Mouse (Mus musculus) ZHBTc4 (cell line): ENCODE measurements at regions not wholly inside any gene's neighbourhood (a gene's known extent, or its start where the extent isn't known, plus 50 kb on each side); places are given as distances from the start of the nearest gene placed in this dataset.
A peak's percentile ranks its signal among the peaks of the same experiment; 100 is the strongest.
"Not testable (repeated sequence)": the region's sequence is repeated elsewhere in the genome, so short reads cannot be mapped to it uniquely, and the experiment has no call there.

ENCODE experiments used
- DNase-seq: peaks from one replicate; pipeline ENCODE4 v3.0.0-alpha.2; 2011; ENCODE audit warnings: low read depth, low spot score

DNA sequence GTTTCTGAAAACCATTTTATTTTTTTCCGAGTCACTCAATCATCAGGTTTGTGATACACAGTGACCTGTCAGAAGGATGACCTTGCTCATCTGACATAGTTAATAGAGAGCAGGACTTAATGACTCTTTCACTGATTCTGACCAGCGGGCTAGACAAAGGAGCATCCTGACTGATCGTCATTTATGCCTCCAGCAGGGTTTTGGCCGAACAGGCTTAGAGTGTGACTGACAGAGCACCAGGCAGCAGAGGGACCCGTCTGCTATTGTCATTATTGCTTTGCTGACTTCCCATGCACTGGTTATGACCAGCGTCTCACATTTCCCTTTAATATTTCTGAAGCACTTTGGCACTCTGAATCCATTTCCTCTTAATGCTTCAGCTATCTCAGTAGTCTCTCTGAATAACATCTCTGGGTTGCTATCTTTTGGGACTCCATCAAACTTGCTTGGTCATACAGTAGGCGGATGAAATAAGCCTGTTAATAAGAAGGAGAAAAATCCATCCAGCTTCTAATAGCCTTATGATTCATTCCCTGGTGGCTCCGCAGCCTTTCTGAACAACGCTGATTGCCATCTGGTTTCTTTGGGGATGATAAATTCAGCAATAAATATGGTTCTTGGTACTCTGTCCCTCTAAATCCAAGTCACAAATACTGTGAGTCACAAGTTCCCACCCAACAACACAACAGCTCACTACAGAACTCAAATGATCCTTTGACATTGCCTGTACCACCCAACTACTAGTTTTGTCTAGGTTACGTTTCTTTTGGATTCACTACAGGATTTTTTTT is 820.8 kb upstream of the Sox9 start:
- no peak for DNase-seq

DNA sequence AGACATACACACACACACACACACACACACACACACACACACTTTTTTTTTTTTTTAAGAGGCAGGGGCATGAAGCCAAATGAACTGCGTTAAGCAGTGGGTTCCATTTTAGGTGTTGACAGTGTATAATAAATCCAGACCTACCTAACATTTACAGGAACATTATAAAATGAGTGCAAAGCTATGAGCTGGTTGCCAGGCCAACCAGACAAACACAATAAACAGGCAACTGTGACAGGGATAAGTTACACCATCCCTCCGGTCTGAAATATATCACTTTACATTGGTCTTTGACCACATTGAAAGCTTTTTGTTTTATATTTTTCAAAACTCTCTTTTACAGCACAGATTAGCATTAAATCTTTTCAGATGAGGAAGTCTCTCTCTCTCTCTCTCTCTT is 820.2 kb upstream of the Sox9 start:
- no peak for DNase-seq

GRCm38 (mm10) chr11:111964066-111964465 is 818.0 kb upstream of the Sox9 start:
- DNase-seq: no peak

GRCm38 (mm10) chr11:111966401-111966800 is 815.6 kb upstream of the Sox9 start:
- DNase-seq: no peak

DNA sequence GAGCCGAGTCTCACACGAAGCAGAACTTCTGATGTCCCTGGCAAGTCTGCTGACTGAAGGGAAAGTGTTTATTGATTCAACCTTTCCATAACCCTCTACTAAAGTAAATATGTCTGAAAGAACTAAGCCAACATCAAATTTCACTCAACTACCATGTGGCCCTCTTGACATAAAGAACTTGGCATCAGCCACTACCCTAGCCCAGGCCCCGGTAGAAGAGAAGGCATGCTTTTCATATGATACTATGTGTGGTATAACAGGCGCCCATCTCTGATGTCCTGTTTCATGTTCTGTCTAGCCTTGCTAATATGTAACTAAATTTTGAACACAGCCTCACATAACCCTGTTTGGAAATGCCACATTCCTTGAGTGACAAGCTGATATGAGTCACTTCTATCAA is 811.0 kb upstream of the Sox9 start:
- no peak for DNase-seq

DNA sequence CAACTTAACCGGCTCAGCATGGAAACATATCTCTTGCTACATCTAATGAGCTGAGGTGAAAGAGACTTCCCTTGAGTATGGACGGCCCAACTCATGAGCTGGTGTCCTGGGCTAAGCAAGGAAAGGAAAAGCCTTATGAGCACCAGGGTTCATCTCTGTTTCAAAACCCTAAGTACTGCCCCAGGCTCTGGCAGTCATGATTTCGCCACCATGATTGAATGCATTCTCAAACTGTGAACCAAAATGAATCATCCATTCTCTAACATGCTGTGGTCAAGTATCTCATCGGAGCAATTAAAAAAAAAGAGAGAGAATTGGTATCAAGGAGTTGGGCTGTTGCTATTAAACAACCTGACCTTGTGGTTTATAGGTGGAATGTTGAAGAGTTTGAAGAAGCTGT is 803.4 kb upstream of the Sox9 start:
- no peak for DNase-seq

GRCm38 (mm10) chr11:111996395-111996794 is 785.6 kb upstream of the Sox9 start:
- no peak for DNase-seq

- not testable (repeated sequence) for DNase-seq
These were observed 771.2 kb upstream of the Sox9 start for GRCm38 (mm10) chr11:112010848-112011247.

- DNase-seq: no peak
These were observed 764.1 kb upstream of the Sox9 start for GRCm38 (mm10) chr11:112017906-112018305.

DNA sequence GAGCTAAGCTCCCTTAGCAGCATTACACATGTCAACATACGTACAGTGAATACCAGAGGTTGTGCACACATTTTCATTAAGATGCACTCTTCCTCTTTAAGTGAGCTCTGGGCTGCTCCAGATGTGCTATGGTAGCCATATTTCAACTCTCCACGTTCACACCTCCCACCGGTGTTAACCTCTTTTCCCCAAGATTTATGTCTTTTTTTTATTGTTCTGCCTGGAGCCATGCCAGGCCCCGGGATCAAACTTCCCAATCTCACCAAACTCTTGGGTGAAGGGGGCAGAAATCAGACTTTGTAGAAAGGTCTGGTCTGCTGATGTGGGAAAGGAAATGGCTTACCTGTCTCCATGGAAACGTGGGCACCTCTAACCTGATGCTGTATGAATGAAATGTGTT is 754.0 kb upstream of the Sox9 start:
- no peak for DNase-seq

- DNase-seq: no peak
These were observed 743.3 kb upstream of the Sox9 start for GRCm38 (mm10) chr11:112038741-112039140.

- DNase-seq: no peak
These were observed 737.6 kb upstream of the Sox9 start for GRCm38 (mm10) chr11:112044455-112044854.

DNA sequence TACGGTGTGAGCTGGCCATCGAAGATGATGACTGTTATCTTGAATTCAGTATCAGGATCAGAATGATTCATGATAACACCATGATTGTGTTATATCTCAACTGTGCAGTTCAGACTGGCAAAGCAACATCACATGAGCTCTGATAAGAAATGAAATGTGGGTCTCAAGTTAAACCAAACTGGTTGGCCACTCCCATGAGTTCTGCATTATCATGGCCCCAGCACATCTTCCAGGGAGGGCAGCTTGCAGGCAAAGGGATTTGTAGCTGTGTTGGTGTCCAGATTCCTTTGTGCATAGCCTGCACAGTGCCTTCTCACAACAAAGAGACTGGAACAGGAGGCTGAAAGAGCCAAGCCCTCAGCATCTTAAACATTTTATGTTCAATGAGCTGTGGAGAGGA is 736.7 kb upstream of the Sox9 start:
- DNase-seq: no peak

DNA sequence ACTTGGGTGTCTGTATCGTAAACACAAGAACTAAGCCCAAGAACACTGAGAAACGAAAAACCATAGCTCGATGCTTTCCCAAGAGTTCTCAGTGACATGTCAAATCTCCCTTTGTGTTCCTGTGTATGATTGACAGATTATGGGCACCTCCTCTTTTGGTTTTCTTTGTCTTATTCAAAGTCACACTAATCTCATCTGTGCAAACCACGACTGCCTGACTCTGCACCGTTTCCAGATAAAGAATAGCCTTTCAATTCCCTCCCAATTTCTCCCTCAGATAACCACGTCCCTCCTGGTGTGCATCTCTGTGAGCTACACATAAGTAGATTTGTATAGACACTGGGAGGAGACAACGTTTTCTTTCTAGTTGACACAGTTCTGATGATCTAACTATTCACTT is 731.7 kb upstream of the Sox9 start:
- no peak for DNase-seq

GRCm38 (mm10) chr11:112055591-112055990 is 726.4 kb upstream of the Sox9 start:
- no peak for DNase-seq

GRCm38 (mm10) chr11:112067176-112067575 is 714.8 kb upstream of the Sox9 start:
- DNase-seq: peak; percentile 63

- DNase-seq: no peak
These were observed 713.2 kb upstream of the Sox9 start for GRCm38 (mm10) chr11:112068821-112069220.

GRCm38 (mm10) chr11:112071571-112071970 is 710.5 kb upstream of the Sox9 start:
- DNase-seq: no peak

DNA sequence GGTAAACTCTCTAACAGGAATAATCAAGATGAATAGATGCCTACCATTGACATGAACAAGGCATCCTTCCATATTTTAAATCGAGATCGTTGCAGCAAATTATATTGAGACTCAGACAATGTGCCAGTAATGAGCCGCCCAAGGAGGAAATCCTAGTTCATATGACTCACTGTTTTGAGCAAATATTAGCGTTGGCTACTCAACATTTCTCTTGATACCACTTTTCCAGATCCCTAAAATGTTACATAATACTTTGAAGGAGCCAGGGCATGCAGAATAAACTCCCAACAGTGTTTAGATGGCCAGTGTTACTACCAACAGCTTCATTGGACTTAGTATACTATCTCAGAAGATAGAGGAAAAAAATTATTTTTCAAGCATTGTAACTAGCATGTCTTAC is 700.6 kb upstream of the Sox9 start:
- DNase-seq: no peak

DNA sequence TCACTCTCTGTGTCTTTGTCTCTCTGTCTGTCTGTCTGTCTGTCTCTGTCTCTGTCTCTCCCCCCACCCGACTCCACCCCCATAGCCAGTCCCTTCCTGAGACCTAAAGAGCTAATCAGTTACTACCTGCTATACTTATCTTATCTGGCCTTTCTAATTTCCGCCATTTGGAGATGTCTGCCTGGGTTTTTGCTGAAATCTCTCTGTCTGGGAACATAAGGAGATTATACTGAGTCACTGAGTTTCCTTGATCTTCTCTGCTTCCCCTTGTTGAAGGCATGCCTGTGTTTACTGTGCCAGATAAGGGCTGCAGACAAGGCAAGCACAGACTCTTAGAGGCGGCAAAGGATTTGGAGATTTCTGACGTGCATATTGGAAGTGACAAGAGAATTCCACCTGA is 699.0 kb upstream of the Sox9 start:
- no peak for DNase-seq

DNA sequence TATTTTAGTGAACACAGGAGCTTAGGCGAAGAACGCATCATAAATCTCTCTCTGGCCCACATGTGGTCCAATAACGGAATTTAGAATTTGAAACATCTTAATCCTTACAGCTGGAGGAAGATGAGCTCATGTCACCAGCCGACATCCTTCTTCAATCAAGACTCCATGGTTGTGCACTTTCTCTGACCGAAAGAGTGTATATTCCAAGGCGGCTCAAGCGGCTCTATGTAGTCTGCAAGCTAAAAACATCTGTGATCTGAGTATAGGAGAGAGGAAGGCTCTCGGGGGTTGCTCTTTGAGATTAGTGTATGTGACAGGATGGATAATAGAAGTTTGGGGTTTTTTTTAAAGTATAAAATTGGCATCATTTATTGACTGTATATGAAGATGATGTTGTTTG is 689.9 kb upstream of the Sox9 start:
- DNase-seq: no peak

GRCm38 (mm10) chr11:112095009-112095408 is 687.0 kb upstream of the Sox9 start:
- no peak for DNase-seq

DNA sequence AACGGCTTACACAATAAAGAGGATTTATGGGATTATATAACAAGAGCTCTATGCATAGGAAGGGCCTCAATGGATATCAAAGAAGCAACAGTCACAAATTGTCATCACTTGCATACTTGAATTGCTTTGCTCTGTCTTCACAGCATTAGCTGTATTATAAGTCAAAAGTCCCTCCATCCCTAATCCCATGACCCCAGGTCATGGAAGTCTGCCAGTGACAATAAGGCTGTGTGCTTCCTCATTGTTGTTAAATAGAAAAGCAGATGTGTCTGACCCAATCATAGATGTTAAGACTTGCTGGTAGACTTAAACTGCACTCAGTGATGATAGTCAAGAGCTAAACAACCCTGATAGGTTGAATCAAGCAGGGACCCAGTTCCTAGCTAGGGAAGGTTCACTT is 683.9 kb upstream of the Sox9 start:
- no peak for DNase-seq

- DNase-seq: peak; percentile 14
These were observed 678.8 kb upstream of the Sox9 start for GRCm38 (mm10) chr11:112103252-112103651.
